Mouse (Mus musculus): ENCODE measurements at regions not wholly inside any gene's neighbourhood (a gene's known extent, or its start where the extent isn't known, plus 50 kb on each side); places are given as distances from the start of the nearest gene placed in this dataset.

DNA sequence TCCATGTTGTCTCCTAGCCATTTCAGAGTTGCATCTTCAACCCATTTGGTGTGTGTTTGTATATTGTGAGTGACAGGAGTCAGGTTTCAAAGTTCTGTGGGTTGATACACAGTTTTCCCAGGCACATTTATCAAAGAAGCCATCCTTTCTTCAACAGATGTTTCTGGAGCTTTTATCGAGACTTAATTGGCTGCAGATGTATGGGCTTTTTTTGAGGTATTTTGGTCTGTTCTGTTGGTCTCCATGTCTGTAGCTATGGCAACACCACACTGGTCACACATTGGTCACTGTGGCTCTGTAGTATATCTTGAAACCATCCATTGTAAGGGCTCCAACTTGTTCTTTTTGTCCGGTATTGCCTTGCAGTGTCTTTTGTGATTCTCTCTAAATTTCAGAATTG lies 565.1 kb upstream of the Arid1b start:
- TF ChIP-seq CTCF (IDR thresholded peaks at IDR 0.05; ENCODE audit: low read depth) (no peak), EP300 (optimal IDR thresholded peaks at IDR 0.05) (no peak)
